In genomic region chr6:82844432-82844831, GRCm38 (mm10) we compare ENCODE assay signal across 9 mouse cellular contexts.
DNase-seq lines count a peak whose midpoint lies in the region; ATAC-seq and TF ChIP-seq lines count a peak whose summit lies in the region.
"Had no signal": no experiment of that assay in that cellular context is flagged by ENCODE, and none has a peak within 500 bp of the region (broad histone marks: within the 10 kb centered on the region; RNA-seq: fewer than 3 reads in every experiment).

No protein-coding gene starts in this region.

- no peak for ATAC-seq in kidney, postnatal 0 days (replicated peaks; ENCODE audit: low FRiP score, low read depth)
- ATAC-seq: forebrain, embryonic 15.5 days had no signal

- peak; percentile 53 for TF ChIP-seq RAD21 in MEL (IDR thresholded peaks at IDR 0.05; ENCODE audit: low read depth, low read length)

- H3K36me3 ChIP-seq in kidney, postnatal 0 days (ENCODE audit: insufficient read depth, low read length), result no peaks in the 10 kb centered on the region
- H3K36me3 ChIP-seq in MEL (ENCODE audit: control insufficient read depth in 1 of 2, insufficient read depth in 2 of 2, low read length in 2 of 2), result no peaks in the 10 kb centered on the region
- no peaks in the 10 kb centered on the region for H3K36me3 ChIP-seq in embryonic facial prominence, embryonic 10.5 days (replicated peaks)
- H3K36me3 ChIP-seq: forebrain, embryonic 15.5 days had no signal

- TF ChIP-seq POLR2A in MEL (IDR thresholded peaks at IDR 0.05; ENCODE audit: control insufficient read depth in 1 of 2, insufficient read depth in 1 of 2, low read depth in 1 of 2, low read length in 2 of 2, poor library complexity in 1 of 2), result no peak

- no peak overlapping the region for H3K27ac ChIP-seq in kidney, postnatal 0 days
- no peak overlapping the region for H3K27ac ChIP-seq in MEL (ENCODE audit: control insufficient read depth, low read depth, low read length)
- H3K27ac ChIP-seq in embryonic facial prominence, embryonic 10.5 days (replicated peaks), result no peak overlapping the region
- H3K27ac ChIP-seq: forebrain, embryonic 15.5 days had no signal

- DNase-seq in kidney, postnatal 0 days (ENCODE audit: low spot score), result no peak
- DNase-seq in kidney, postnatal 25 days, result no peak
- no peak for DNase-seq in MEL (ENCODE audit: low read depth, low spot score)
- DNase-seq in embryonic facial prominence, embryonic 10.5 days (ENCODE audit: low spot score), result peak; percentile 35
- DNase-seq in retina, embryonic 14.5 days (ENCODE audit: low spot score), result peak; percentile 49
- DNase-seq in ovary, postnatal 10 days (ENCODE audit: low spot score), result no peak
- no peak for DNase-seq in cerebellum, adult 18-20 months

- H3K79me2 ChIP-seq in MEL (ENCODE audit: control insufficient read depth, insufficient read depth, low read length, poor library complexity), result no peaks in the 10 kb centered on the region

- H3K4me2 ChIP-seq in kidney, postnatal 0 days (ENCODE audit: low read length), result no peak overlapping the region
- H3K4me2 ChIP-seq: forebrain, embryonic 15.5 days had no signal

- H3K9ac ChIP-seq in kidney, postnatal 0 days (ENCODE audit: low read depth, low read length), result no peak overlapping the region
- no peak overlapping the region for H3K9ac ChIP-seq in MEL (ENCODE audit: control insufficient read depth, low read depth, low read length, poor library complexity, severe bottlenecking)
- H3K9ac ChIP-seq: forebrain, embryonic 15.5 days had no signal

- no peak for TF ChIP-seq EP300 in MEL (IDR thresholded peaks at IDR 0.05; ENCODE audit: low read depth in 1 of 2, low read length in 2 of 2)

- H3K9me3 ChIP-seq in kidney, postnatal 0 days (replicated peaks; ENCODE audit: low read length), result no peaks in the 10 kb centered on the region
- H3K9me3 ChIP-seq in MEL (replicated peaks; ENCODE audit: insufficient read depth, low read length), result no peaks in the 10 kb centered on the region
- H3K9me3 ChIP-seq in embryonic facial prominence, embryonic 10.5 days, result 0 out of 2 replicates have a peak, but pooled peaks cover 2% of the 10 kb centered on the region
- H3K9me3 ChIP-seq: forebrain, embryonic 15.5 days had no signal

- peak; percentile 59 for TF ChIP-seq CTCF in kidney, postnatal 0 days (IDR thresholded peaks at IDR 0.05; ENCODE audit: low read depth)
- TF ChIP-seq CTCF in MEL (IDR thresholded peaks at IDR 0.05 in 2 of 3, conservative IDR thresholded peaks at IDR 0.05 in 1 of 3; ENCODE audit: control insufficient read depth in 1 of 3, insufficient read depth in 1 of 3, low read depth in 2 of 3, low read length in 3 of 3, poor library complexity in 1 of 3, severe bottlenecking in 1 of 3), result peak; percentile 28 to 47 (median 39); a peak in 5 of 6 replicates

- H3K4me3 ChIP-seq in kidney, postnatal 0 days (replicated peaks; ENCODE audit: low read depth, low read length), result no peak overlapping the region
- no peak overlapping the region for H3K4me3 ChIP-seq in MEL (ENCODE audit: control insufficient read depth in 1 of 2, insufficient read depth in 1 of 2, low read depth in 2 of 2, low read length in 2 of 2)
- no peak overlapping the region for H3K4me3 ChIP-seq in embryonic facial prominence, embryonic 10.5 days
- H3K4me3 ChIP-seq: forebrain, embryonic 15.5 days; megakaryocyte, embryonic 14.5 days had no signal

- WGBS in kidney, postnatal 0 days, result 61% methylated on average over 3 of the region's 3 CpGs
- WGBS in embryonic facial prominence, embryonic 10.5 days, result 57% methylated on average over 3 of the region's 3 CpGs

- H3K27me3 ChIP-seq in kidney, postnatal 0 days (ENCODE audit: insufficient read depth, low read length), result no peaks in the 10 kb centered on the region
- peaks cover 0 to 3% of the 10 kb centered on the region in 2 experiments; a peak in 1 of 4 replicates for H3K27me3 ChIP-seq in MEL (ENCODE audit: control insufficient read depth in 1 of 2, insufficient read depth in 2 of 2, low read length in 2 of 2)
- H3K27me3 ChIP-seq in embryonic facial prominence, embryonic 10.5 days (replicated peaks; ENCODE audit: low read depth, poor library complexity, severe bottlenecking), result no peaks in the 10 kb centered on the region
- H3K27me3 ChIP-seq: forebrain, embryonic 15.5 days had no signal

- no peaks in the 10 kb centered on the region for H3K4me1 ChIP-seq in kidney, postnatal 0 days (replicated peaks; ENCODE audit: insufficient read depth, low read length)
- H3K4me1 ChIP-seq in MEL (ENCODE audit: control insufficient read depth in 1 of 2, insufficient read depth in 2 of 2, low read length in 2 of 2), result no peaks in the 10 kb centered on the region
- no peaks in the 10 kb centered on the region for H3K4me1 ChIP-seq in embryonic facial prominence, embryonic 10.5 days
- H3K4me1 ChIP-seq: forebrain, embryonic 15.5 days had no signal

TF ChIP-seq in MEL, 35 proteins besides CTCF, POLR2A, EP300 and RAD21:
- TF ChIP-seq ZC3H11A (IDR thresholded peaks at IDR 0.05; ENCODE audit: low read depth, low read length) (peak; percentile 17; the same call in 1 of the 2 replicates), USF1 (IDR thresholded peaks at IDR 0.05; ENCODE audit: low read depth, low read length) (no peak), ZMIZ1 (IDR thresholded peaks at IDR 0.05; ENCODE audit: low read depth, low read length) (no peak), SMC3 (IDR thresholded peaks at IDR 0.05; ENCODE audit: low read depth, low read length) (peak; percentile 28; the same call in 1 of the 2 replicates)

Comparison
In these comparisons a context has a peak if more than half of its experiments do, and no peak if none do; other contexts are left out.
1. DNase-seq: peak in embryonic facial prominence, embryonic 10.5 days (single experiment) and retina, embryonic 14.5 days (single experiment); none in kidney, postnatal 0 days (single experiment), kidney, postnatal 25 days (0 of 2), MEL (single experiment), ovary, postnatal 10 days (single experiment) and cerebellum, adult 18-20 months (0 of 2).